Mouse (Mus musculus): Measurements from ENCODE around the gene Clk2.

GRCm38 (mm10) chr3:89176421-89176820 lies 11.8 kb downstream of the Clk2 start:
- TF ChIP-seq POLR2A (IDR thresholded peaks at IDR 0.05; ENCODE audit: low read depth, low read length) (no peak), CTCF (IDR thresholded peaks at IDR 0.05; ENCODE audit: borderline replicate concordance, insufficient read depth, low read length) (no peak)
